In genomic region chr4:95133815-95134214, GRCm38 (mm10) we compare ENCODE assay signal across 14 mouse cellular contexts.
A peak's percentile ranks its signal among the peaks of the same experiment; 100 is the strongest.
DNase-seq lines count a peak whose midpoint lies in the region; ATAC-seq and TF ChIP-seq lines count a peak whose summit lies in the region.
"Had no signal": no experiment of that assay in that cellular context is flagged by ENCODE, and none has a peak within 500 bp of the region (broad histone marks: within the 10 kb centered on the region; RNA-seq: fewer than 3 reads in every experiment).

No protein-coding gene starts in this region.

- H3K9me3 ChIP-seq in lung, embryonic 15.5 days: no peaks in the 10 kb centered on the region
- no peaks in the 10 kb centered on the region for H3K9me3 ChIP-seq in intestine, embryonic 16.5 days (ENCODE audit: control insufficient read depth, low read length)
- H3K9me3 ChIP-seq in kidney, postnatal 0 days (replicated peaks; ENCODE audit: low read length): no peaks in the 10 kb centered on the region
- H3K9me3 ChIP-seq in stomach, embryonic 15.5 days: no peaks in the 10 kb centered on the region
- no peaks in the 10 kb centered on the region for H3K9me3 ChIP-seq in forebrain, embryonic 13.5 days (replicated peaks)
- H3K9me3 ChIP-seq: embryonic facial prominence, embryonic 12.5 days; forebrain, embryonic 12.5 days; heart, embryonic 15.5 days had no signal

- ATAC-seq in lung, embryonic 15.5 days (ENCODE audit: borderline replicate concordance, extremely low read depth, low FRiP score, low TSS enrichment): no peak
- ATAC-seq in intestine, embryonic 16.5 days: peak; percentile 89
- no peak for ATAC-seq in kidney, postnatal 0 days (replicated peaks; ENCODE audit: low FRiP score, low read depth)
- ATAC-seq in stomach, embryonic 15.5 days (ENCODE audit: insufficient read depth, low FRiP score, low read depth): peak; percentile 88
- no peak for ATAC-seq in forebrain, embryonic 13.5 days

- no peak overlapping the region for H3K4me3 ChIP-seq in lung, embryonic 15.5 days
- no peak overlapping the region for H3K4me3 ChIP-seq in intestine, embryonic 16.5 days (ENCODE audit: low read length)
- H3K4me3 ChIP-seq in kidney, postnatal 0 days (replicated peaks; ENCODE audit: low read depth, low read length): no peak overlapping the region
- H3K4me3 ChIP-seq in stomach, embryonic 15.5 days (replicated peaks): no peak overlapping the region
- no peak overlapping the region for H3K4me3 ChIP-seq in forebrain, embryonic 13.5 days
- H3K4me3 ChIP-seq: embryonic facial prominence, embryonic 12.5 days; forebrain, embryonic 12.5 days; heart, embryonic 15.5 days had no signal

- TF ChIP-seq CTCF in kidney, postnatal 0 days (IDR thresholded peaks at IDR 0.05; ENCODE audit: low read depth): no peak

- peaks cover 5% of the 10 kb centered on the region; the same call in 1 of the 2 replicates for H3K4me1 ChIP-seq in lung, embryonic 15.5 days
- 0 out of 2 replicates have a peak, but pooled peaks cover 4% of the 10 kb centered on the region for H3K4me1 ChIP-seq in intestine, embryonic 16.5 days (ENCODE audit: control insufficient read depth, insufficient read depth, low read length)
- H3K4me1 ChIP-seq in kidney, postnatal 0 days (replicated peaks; ENCODE audit: insufficient read depth, low read length): peaks cover 12% of the 10 kb centered on the region; the same call in 1 of the 2 replicates
- peaks cover 7% of the 10 kb centered on the region; the same call in 1 of the 2 replicates for H3K4me1 ChIP-seq in stomach, embryonic 15.5 days
- peaks cover 53% of the 10 kb centered on the region for H3K4me1 ChIP-seq in forebrain, embryonic 13.5 days

- 31% methylated on average over 3 of the region's 3 CpGs for WGBS in lung, embryonic 15.5 days
- 24% methylated on average over 3 of the region's 3 CpGs for WGBS in intestine, embryonic 16.5 days
- 13% methylated on average over 3 of the region's 3 CpGs for WGBS in kidney, postnatal 0 days
- WGBS in stomach, embryonic 15.5 days: 28% methylated on average over 3 of the region's 3 CpGs
- 9% methylated on average over 3 of the region's 3 CpGs for WGBS in forebrain, embryonic 13.5 days

- H3K9ac ChIP-seq in lung, embryonic 15.5 days: no peak overlapping the region
- no peak overlapping the region for H3K9ac ChIP-seq in intestine, embryonic 16.5 days (ENCODE audit: low read depth, low read length)
- H3K9ac ChIP-seq in kidney, postnatal 0 days (ENCODE audit: low read depth, low read length): no peak overlapping the region
- H3K9ac ChIP-seq in stomach, embryonic 15.5 days: no peak overlapping the region
- H3K9ac ChIP-seq in forebrain, embryonic 13.5 days: no peak overlapping the region
- H3K9ac ChIP-seq: embryonic facial prominence, embryonic 12.5 days; forebrain, embryonic 12.5 days; heart, embryonic 15.5 days had no signal

- no peak for DNase-seq in lung, postnatal 14 days
- DNase-seq in kidney, postnatal 0 days (ENCODE audit: low spot score): peak; percentile 62
- no peak for DNase-seq in thymus, postnatal 4 days
- DNase-seq: adrenal gland, postnatal 36 days; cerebellum, adult 8-10 months; gastrocnemius, postnatal 36 days; right cerebral cortex, postnatal 14 days had no signal

- H3K36me3 ChIP-seq in lung, embryonic 15.5 days: no peaks in the 10 kb centered on the region
- H3K36me3 ChIP-seq in intestine, embryonic 16.5 days (ENCODE audit: control insufficient read depth, insufficient read depth, low read length): no peaks in the 10 kb centered on the region
- no peaks in the 10 kb centered on the region for H3K36me3 ChIP-seq in kidney, postnatal 0 days (ENCODE audit: insufficient read depth, low read length)
- H3K36me3 ChIP-seq in stomach, embryonic 15.5 days: no peaks in the 10 kb centered on the region
- no peaks in the 10 kb centered on the region for H3K36me3 ChIP-seq in forebrain, embryonic 13.5 days (ENCODE audit: poor library complexity, severe bottlenecking)
- H3K36me3 ChIP-seq: embryonic facial prominence, embryonic 12.5 days; forebrain, embryonic 12.5 days; heart, embryonic 15.5 days had no signal

- H3K27me3 ChIP-seq in lung, embryonic 15.5 days: no peaks in the 10 kb centered on the region
- H3K27me3 ChIP-seq in intestine, embryonic 16.5 days (replicated peaks; ENCODE audit: control insufficient read depth, insufficient read depth, low read length): no peaks in the 10 kb centered on the region
- H3K27me3 ChIP-seq in kidney, postnatal 0 days (ENCODE audit: insufficient read depth, low read length): no peaks in the 10 kb centered on the region
- H3K27me3 ChIP-seq in stomach, embryonic 15.5 days (replicated peaks): no peaks in the 10 kb centered on the region
- H3K27me3 ChIP-seq in forebrain, embryonic 13.5 days: peaks cover 10% of the 10 kb centered on the region
- H3K27me3 ChIP-seq: embryonic facial prominence, embryonic 12.5 days; heart, embryonic 15.5 days had no signal

- no peak overlapping the region for H3K4me2 ChIP-seq in lung, embryonic 15.5 days
- no peak overlapping the region for H3K4me2 ChIP-seq in intestine, embryonic 16.5 days (ENCODE audit: low read depth, low read length)
- H3K4me2 ChIP-seq in kidney, postnatal 0 days (ENCODE audit: low read length): no peak overlapping the region
- no peak overlapping the region for H3K4me2 ChIP-seq in stomach, embryonic 15.5 days
- no peak overlapping the region for H3K4me2 ChIP-seq in forebrain, embryonic 13.5 days
- H3K4me2 ChIP-seq: embryonic facial prominence, embryonic 12.5 days; forebrain, embryonic 12.5 days; heart, embryonic 15.5 days had no signal

- peak overlapping the region; percentile 39 for H3K27ac ChIP-seq in lung, embryonic 15.5 days
- H3K27ac ChIP-seq in intestine, embryonic 16.5 days (ENCODE audit: low read length): no peak overlapping the region
- 0 out of 2 replicates have a peak overlapping the region, but pooled peaks have one; percentile 8 for H3K27ac ChIP-seq in kidney, postnatal 0 days
- H3K27ac ChIP-seq in stomach, embryonic 15.5 days: peak overlapping the region; percentile 62
- no peak overlapping the region for H3K27ac ChIP-seq in forebrain, embryonic 13.5 days
- H3K27ac ChIP-seq: embryonic facial prominence, embryonic 12.5 days; forebrain, embryonic 12.5 days; heart, embryonic 15.5 days had no signal

Comparison
In these comparisons a context has a peak if more than half of its experiments do, and no peak if none do; other contexts are left out.
1. ATAC-seq: peak in intestine, embryonic 16.5 days (single experiment) and stomach, embryonic 15.5 days (single experiment); none in lung, embryonic 15.5 days (single experiment), kidney, postnatal 0 days (single experiment) and forebrain, embryonic 13.5 days (single experiment).
2. H3K27ac ChIP-seq: peak in lung, embryonic 15.5 days (single experiment), kidney, postnatal 0 days (single experiment) and stomach, embryonic 15.5 days (single experiment); none in intestine, embryonic 16.5 days (single experiment) and forebrain, embryonic 13.5 days (single experiment).